Mouse (Mus musculus) forebrain, embryonic 14.5 days (tissue): ENCODE data around the gene Nrip2. TPM values are rescaled to one million over a fixed set of nuclear protein-coding genes. Genes with fewer than 3 reads are reported as not detected.

ENCODE experiments used
- ATAC-seq: fragments of 200-750 bp; cut with Nextera tagmentation; 2 replicates; pipeline ENCODE4 v1.8.0; 2017; ENCODE audit warnings: mild to moderate bottlenecking, moderate library complexity
- DNase-seq: peaks from one replicate; pipeline ENCODE4 v3.0.0-alpha.2; 2015; ENCODE audit warnings: low spot score
- H3K27ac ChIP-seq: fragments of 300-500 bp; sonication (generic); 2 replicates; pipeline ENCODE4 v1.5.1; 2014; ENCODE audit warnings: low read depth, mild to moderate bottlenecking, control low read depth, low read length, moderate library complexity
- H3K27me3 ChIP-seq: fragments of 300-500 bp; sonication (generic); replicated peaks from 2 replicates; pipeline ENCODE4 v1.6.1; 2014; ENCODE audit warnings: low read length, control low read depth, mixed read lengths; ENCODE audit not compliant: control insufficient read depth, insufficient read depth
- H3K36me3 ChIP-seq: fragments of 300-500 bp; sonication (generic); 2 replicates; pipeline ENCODE4 v1.6.1; 2014; ENCODE audit warnings: low read length, control low read depth; ENCODE audit not compliant: control insufficient read depth, insufficient read depth
- H3K4me1 ChIP-seq: fragments of 300-500 bp; sonication (generic); 2 replicates; pipeline ENCODE4 v1.6.1; 2014; ENCODE audit warnings: antibody characterized with exemption, low read length, control low read depth; ENCODE audit not compliant: control insufficient read depth, insufficient read depth
- H3K4me2 ChIP-seq: fragments of 300-500 bp; sonication (generic); 2 replicates; pipeline ENCODE4 v1.6.1; 2014; ENCODE audit warnings: mild to moderate bottlenecking, control low read depth, low read length
- H3K4me3 ChIP-seq: fragments of 300-500 bp; sonication (generic); 2 replicates; pipeline ENCODE4 v1.5.1; 2014; ENCODE audit warnings: low read depth, low read length, control low read depth
- H3K9ac ChIP-seq: fragments of 300-500 bp; sonication (generic); 2 replicates; pipeline ENCODE4 v1.6.1; 2014; ENCODE audit warnings: mild to moderate bottlenecking, low read length, control low read depth, moderate library complexity
- H3K9me3 ChIP-seq: fragments of 300-500 bp; sonication (generic); replicated peaks from 2 replicates; pipeline ENCODE4 v1.6.1; 2016; ENCODE audit warnings: low read length, control low read depth, mixed read lengths; ENCODE audit not compliant: control insufficient read depth
- WGBS: fragments of 180-500 bp; shearing (Covaris S2); extraction: QIAGEN DNeasy Blood & Tissue Kit; methylation state at CpG from one replicate; pipeline ENCODE4 v1.1.7; 2014; 5-methylcytosine and 5-hydroxymethylcytosine counted together
- polyA plus RNA-seq: library from polyadenylated mRNA; unstranded; fragments of >200 nt; fragmentation: Nextera tagmentation; extraction: Ambion mirVana; gene quantifications from 2 replicates; pipeline ENCODE4 v1.2.1, GENCODE M21; 2014

Nrip2 gene
- polyA plus RNA-seq, 1 experiment from 2014 or later = 4.7 TPM

DNA sequence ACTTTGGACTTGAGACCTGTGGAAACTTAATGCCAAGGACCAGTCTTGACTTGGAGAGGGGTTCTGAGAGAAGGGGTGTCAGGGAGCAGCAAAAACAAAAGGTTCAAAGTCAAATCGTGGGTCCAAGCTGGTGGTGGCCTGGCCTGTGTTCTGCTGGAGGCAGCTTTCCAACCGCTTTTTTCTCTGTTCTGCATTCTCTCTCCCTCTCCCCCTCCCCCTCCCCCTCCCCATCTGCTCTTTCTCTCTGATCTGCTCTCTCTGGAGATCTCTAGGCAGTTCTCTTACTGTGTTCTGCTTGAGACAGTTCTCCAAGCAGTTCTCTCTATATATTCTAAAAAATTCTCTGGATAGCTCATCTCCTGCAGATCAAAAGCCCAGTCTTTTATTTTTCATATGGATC is 61.2 kb downstream of the Nrip2 start:
- Histone ChIP-seq H3K4me1 (no peaks in the 10 kb centered on the region), H3K27me3 (no peaks in the 10 kb centered on the region), H3K9me3 (no peaks in the 10 kb centered on the region), H3K9ac (no peak overlapping the region), H3K4me3 (no peak overlapping the region), H3K36me3 (no peaks in the 10 kb centered on the region), H3K27ac (no peak overlapping the region), H3K4me2 (no peak overlapping the region)
- WGBS = 4% methylated on average over 2 of the region's 2 CpGs
- DNase-seq = peak; percentile 30
- ATAC-seq = no peak

DNA sequence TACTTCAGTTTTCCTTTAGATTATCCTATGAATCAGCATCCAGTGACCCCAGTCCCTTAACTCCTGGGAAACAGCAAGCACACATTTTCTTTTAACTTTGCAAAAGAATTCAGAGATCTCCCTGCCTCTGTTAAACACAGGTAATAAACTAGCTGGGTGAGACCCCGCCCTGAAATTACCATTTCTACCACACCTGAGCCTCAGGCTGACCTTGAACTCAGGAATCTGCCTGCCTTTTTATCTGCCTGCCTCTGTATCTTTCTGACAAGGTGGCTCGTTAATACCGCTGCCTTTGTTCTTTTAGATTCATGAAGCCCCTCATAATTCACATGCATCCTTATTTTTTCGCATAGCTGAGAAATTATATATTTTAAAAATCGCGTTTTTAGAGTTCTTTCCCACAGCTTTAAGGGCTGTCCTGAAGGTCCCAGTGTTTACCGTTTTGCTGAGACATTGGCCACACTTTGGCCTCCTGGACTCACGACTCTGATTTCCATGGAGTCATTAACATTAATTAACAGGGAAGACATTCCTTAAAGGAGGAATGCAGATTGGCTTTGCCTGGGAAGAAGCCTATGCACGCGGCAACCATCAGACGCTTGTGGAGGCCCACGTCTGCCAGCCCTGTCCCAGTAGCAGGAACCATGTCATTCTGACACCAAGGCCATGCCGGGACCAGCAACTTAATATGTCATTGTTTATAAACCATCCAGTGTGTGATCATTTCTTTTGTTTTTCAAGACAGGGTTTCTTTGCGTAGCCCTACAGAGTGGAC is 61.8 kb downstream of the Nrip2 start:
- Histone ChIP-seq H3K9ac (no peak overlapping the region), H3K4me1 (peaks cover 3% of the 10 kb centered on the region; the same call in 1 of the 2 replicates), H3K4me2 (no peak overlapping the region), H3K4me3 (no peak overlapping the region), H3K27ac (no peak overlapping the region), H3K9me3 (no peaks in the 10 kb centered on the region), H3K36me3 (no peaks in the 10 kb centered on the region), H3K27me3 (no peaks in the 10 kb centered on the region)
- WGBS = 71% methylated on average over 14 of the region's 14 CpGs
- ATAC-seq (no peak), DNase-seq (no peak)

DNA sequence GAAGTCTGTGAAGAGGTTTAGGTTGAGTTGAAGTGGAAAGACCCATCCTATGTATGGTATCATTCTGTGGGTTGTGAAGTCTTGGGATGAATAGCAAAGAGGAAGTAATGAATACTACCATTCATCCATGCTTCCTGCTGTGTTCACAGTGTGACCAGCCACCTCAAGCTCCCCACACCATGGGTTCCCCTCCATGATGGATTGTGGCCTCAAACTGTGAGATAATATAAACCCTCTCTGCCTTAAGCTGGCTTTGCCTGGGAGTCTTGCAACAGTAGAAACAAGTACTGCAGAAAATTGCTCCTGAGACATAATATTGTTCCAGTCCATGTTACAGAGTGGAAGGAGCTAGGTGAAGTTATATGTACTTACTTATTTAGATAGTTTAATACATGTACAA is 62.5 kb downstream of the Nrip2 start:
- H3K4me3 ChIP-seq = no peak overlapping the region

DNA sequence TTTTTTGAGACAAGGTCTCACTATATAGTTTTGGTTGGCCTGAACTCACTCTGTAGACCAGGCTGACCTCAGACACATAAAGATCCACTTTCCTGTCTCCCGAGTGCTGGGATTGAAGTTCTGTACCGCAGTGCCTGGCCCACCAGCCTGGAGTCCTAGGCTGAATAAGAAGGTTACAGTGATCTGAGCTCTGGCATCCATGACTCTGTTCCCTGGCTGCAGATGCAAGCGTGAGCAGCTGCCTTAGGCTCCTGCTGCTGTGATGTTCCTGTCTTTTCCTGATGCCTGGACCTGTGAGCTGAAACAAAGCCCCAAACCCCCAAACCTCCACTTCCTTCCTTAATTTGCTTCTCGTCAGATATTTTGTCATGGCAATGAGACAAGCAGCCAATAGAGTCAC is 65.9 kb downstream of the Nrip2 start:
- H3K9me3 ChIP-seq = no peaks in the 10 kb centered on the region
- no peak overlapping the region for H3K4me2 ChIP-seq
- H3K9ac ChIP-seq = no peak overlapping the region
- H3K27me3 ChIP-seq = no peaks in the 10 kb centered on the region
- H3K27ac ChIP-seq = no peak overlapping the region
- WGBS = 82% methylated on average over 4 of the region's 4 CpGs
- no peaks in the 10 kb centered on the region for H3K36me3 ChIP-seq
- H3K4me3 ChIP-seq = no peak overlapping the region
- peaks cover 5% of the 10 kb centered on the region; the same call in 1 of the 2 replicates for H3K4me1 ChIP-seq
- DNase-seq (no peak), ATAC-seq (no peak)

More for the DNA sequence above, 62.5 kb downstream of the Nrip2 start:
- Histone ChIP-seq H3K27me3 (no peaks in the 10 kb centered on the region), H3K9ac (no peak overlapping the region), H3K9me3 (no peaks in the 10 kb centered on the region), H3K36me3 (no peaks in the 10 kb centered on the region), H3K4me1 (peaks cover 5% of the 10 kb centered on the region; the same call in 1 of the 2 replicates), H3K4me2 (no peak overlapping the region), H3K27ac (no peak overlapping the region)
- ATAC-seq = no peak
- no peak for DNase-seq

Other genes starting within 250 kb of the Nrip2 start
- 0.18 and 0.37 TPM in 2 replicates for gene Tead4, start 98.5 kb upstream of the Nrip2 start, polyA plus RNA-seq
- 10.4 and 11.5 TPM in 2 replicates for gene Tulp3, start 43.4 kb upstream of the Nrip2 start, polyA plus RNA-seq
- gene Rhno1, start 36.4 kb upstream of the Nrip2 start, polyA plus RNA-seq = 128 and 131 TPM in 2 replicates
- gene Foxm1, start 36.3 kb upstream of the Nrip2 start, polyA plus RNA-seq = 18.4 and 21.5 TPM in 2 replicates
- 0.32 and 0.61 TPM in 2 replicates for gene Tex52, start 23.8 kb upstream of the Nrip2 start, polyA plus RNA-seq
- gene Gm44596, start 23.8 kb upstream of the Nrip2 start, polyA plus RNA-seq = not detected in 2 replicates
- gene Itfg2, start 25.6 kb downstream of the Nrip2 start, polyA plus RNA-seq = 28.0 and 32.1 TPM in 2 replicates
- gene Fkbp4, start 39.4 kb downstream of the Nrip2 start, polyA plus RNA-seq = 366 and 400 TPM in 2 replicates
- not detected in 2 replicates for gene Pzp, start 127.4 kb downstream of the Nrip2 start, polyA plus RNA-seq
- 2.8 and 3.3 TPM in 2 replicates for gene A2ml1, start 182.3 kb downstream of the Nrip2 start, polyA plus RNA-seq
- not detected in 2 replicates for gene Klrb1a, start 224.2 kb downstream of the Nrip2 start, polyA plus RNA-seq